Mouse (Mus musculus) subcutaneous adipose tissue, adult 2 months (tissue): ENCODE results near the gene Fscn1. TPM values are rescaled to one million over a fixed set of nuclear protein-coding genes. Genes with fewer than 3 reads are reported as not detected.

ENCODE experiments used
- polyA plus RNA-seq: library from polyadenylated mRNA; depleted of rRNA; stranded (reverse); fragments of >200 nt; gene quantifications from 2 replicates; pipeline ENCODE4 v1.2.3, GENCODE M21; 2012; ENCODE audit warnings: low replicate concordance; rRNA removed

Fscn1 gene
- 159 and 162 TPM in 2 replicates for polyA plus RNA-seq

DNA sequence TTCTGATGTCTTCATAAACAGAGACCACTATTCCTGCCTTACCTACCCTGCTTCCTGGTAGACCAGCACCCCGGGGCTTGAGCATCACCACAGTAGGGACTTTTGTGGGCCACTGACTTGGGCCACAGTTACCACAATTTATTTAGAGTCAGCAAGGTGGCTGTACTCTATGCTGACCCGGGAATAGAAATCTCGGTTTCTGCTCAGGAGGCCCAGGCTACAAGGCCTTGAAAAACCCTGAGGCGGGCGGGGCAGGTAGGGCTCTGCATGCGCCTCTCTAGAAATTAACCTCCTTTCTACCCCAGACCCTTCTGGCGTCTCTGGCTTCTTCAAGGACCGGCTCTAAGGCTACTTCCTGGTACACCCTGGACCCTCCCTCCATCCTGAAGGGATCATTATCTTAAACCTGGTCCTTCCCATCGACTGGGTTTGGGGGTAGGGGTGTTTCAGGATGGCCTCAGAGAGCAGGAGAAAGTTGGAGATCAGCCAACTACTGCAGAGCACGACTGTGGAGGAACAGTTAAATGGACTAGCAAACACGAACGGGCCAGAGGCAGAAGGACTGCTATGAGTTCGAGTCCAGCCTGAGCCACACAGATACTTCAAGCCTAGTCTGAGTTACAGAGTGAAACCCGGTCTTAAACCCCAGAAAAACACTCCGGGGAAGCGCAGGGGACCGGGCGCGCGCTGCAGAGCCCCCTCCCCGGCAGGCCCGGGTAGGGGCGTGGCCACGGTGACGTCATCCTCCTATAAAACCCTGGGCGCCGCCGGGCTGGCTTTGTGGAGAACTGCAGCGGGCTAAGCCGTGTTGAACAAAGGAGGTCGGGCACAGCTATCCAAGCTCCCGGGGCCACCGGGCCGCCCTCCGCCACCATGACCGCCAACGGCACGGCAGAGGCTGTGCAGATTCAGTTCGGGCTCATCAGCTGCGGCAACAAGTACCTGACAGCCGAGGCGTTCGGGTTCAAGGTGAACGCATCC is at the start of gene Fscn1:
TSS of gene Fscn1 (plus strand) at position 768 of the 981 bp plus-strand sequence.

Other genes starting within 250 kb of the Fscn1 start
- 21.8 and 73.5 TPM in 2 replicates for gene Tnrc18, start 142.7 kb upstream of the Fscn1 start, polyA plus RNA-seq
- 19.4 and 24.1 TPM in 2 replicates for gene Fbxl18, start 64.9 kb upstream of the Fscn1 start, polyA plus RNA-seq
- gene Actb, start 53.6 kb upstream of the Fscn1 start, polyA plus RNA-seq = 4,836 and 5,928 TPM in 2 replicates
- 25.3 and 33.4 TPM in 2 replicates for gene Rnf216, start 152.7 kb downstream of the Fscn1 start, polyA plus RNA-seq
- not detected in 2 replicates for gene Olfr718-ps1, start 187.2 kb downstream of the Fscn1 start, polyA plus RNA-seq
- 5.1 and 9.4 TPM in 2 replicates for gene Rbak, start 220.4 kb downstream of the Fscn1 start, polyA plus RNA-seq
- gene Spdye4b, start 220.7 kb downstream of the Fscn1 start, polyA plus RNA-seq = not detected in 2 replicates